Mouse (Mus musculus): ENCODE data around the gene Col15a1. TPM values are rescaled to one million over a fixed set of nuclear protein-coding genes. Genes with fewer than 3 reads are reported as not detected.

Gene Col15a1
- total RNA-seq, 2 experiments from 2014 or later: 2.4 to 4.6 TPM

- DNase-seq (ENCODE audit: low spot score in 2 of 2): no peak
Observed at GRCm38 (mm10) chr4:47261919-47262318, 54.0 kb downstream of the Col15a1 start.

GRCm38 (mm10) chr4:47265555-47265954, 57.6 kb downstream of the Col15a1 start:
- peak; percentile 50 to 80 for DNase-seq (ENCODE audit: low spot score in 2 of 2)

GRCm38 (mm10) chr4:47272452-47273130, 64.6 kb downstream of the Col15a1 start:
- DNase-seq (ENCODE audit: low spot score in 2 of 2): no peak

GRCm38 (mm10) chr4:47273795-47274194, 65.8 kb downstream of the Col15a1 start:
- no peak for DNase-seq (ENCODE audit: low spot score in 2 of 2)

- no peak for DNase-seq (ENCODE audit: low spot score in 2 of 2)
Observed at GRCm38 (mm10) chr4:47274911-47275310, 67.0 kb downstream of the Col15a1 start.

- DNase-seq (ENCODE audit: low spot score in 2 of 2): no peak
Observed at GRCm38 (mm10) chr4:47278397-47278796, 70.4 kb downstream of the Col15a1 start.

GRCm38 (mm10) chr4:47279085-47279707, 71.2 kb downstream of the Col15a1 start:
- DNase-seq (ENCODE audit: low spot score in 2 of 2): no peak

- DNase-seq (ENCODE audit: low spot score in 2 of 2): no peak
Observed at GRCm38 (mm10) chr4:47280126-47280525, 72.2 kb downstream of the Col15a1 start.

- no peak for DNase-seq (ENCODE audit: low spot score in 2 of 2)
Observed at GRCm38 (mm10) chr4:47281920-47282682, 74.1 kb downstream of the Col15a1 start.

GRCm38 (mm10) chr4:47284311-47284710, 76.3 kb downstream of the Col15a1 start:
- no peak for DNase-seq (ENCODE audit: low spot score in 2 of 2)

GRCm38 (mm10) chr4:47284874-47285273, 76.9 kb downstream of the Col15a1 start:
- no peak for DNase-seq (ENCODE audit: low spot score in 2 of 2)

GRCm38 (mm10) chr4:47286599-47287147, 78.7 kb downstream of the Col15a1 start:
- DNase-seq (ENCODE audit: low spot score in 2 of 2): no peak

- no peak for DNase-seq (ENCODE audit: low spot score in 2 of 2)
Observed at GRCm38 (mm10) chr4:47287468-47287867, 79.5 kb downstream of the Col15a1 start.

- DNase-seq (ENCODE audit: low spot score in 2 of 2): no peak
Observed at GRCm38 (mm10) chr4:47288306-47288705, 80.3 kb downstream of the Col15a1 start.

GRCm38 (mm10) chr4:47289526-47289925, 81.6 kb downstream of the Col15a1 start:
- DNase-seq (ENCODE audit: low spot score in 2 of 2): no peak

GRCm38 (mm10) chr4:47290448-47290847, 82.5 kb downstream of the Col15a1 start:
- DNase-seq (ENCODE audit: low spot score in 2 of 2): no peak

GRCm38 (mm10) chr4:47291013-47291412, 83.1 kb downstream of the Col15a1 start:
- peak; percentile 72 to 88 for DNase-seq (ENCODE audit: low spot score in 2 of 2)

- no peak for DNase-seq (ENCODE audit: low spot score in 2 of 2)
Observed at GRCm38 (mm10) chr4:47292956-47293355, 85.0 kb downstream of the Col15a1 start.

GRCm38 (mm10) chr4:47293771-47294543, 86.0 kb downstream of the Col15a1 start:
- peak; percentile 54 to 73 for DNase-seq (ENCODE audit: low spot score in 2 of 2)

- DNase-seq (ENCODE audit: low spot score in 2 of 2): no peak
Observed at GRCm38 (mm10) chr4:47294544-47295070, 86.6 kb downstream of the Col15a1 start.

- no peak for DNase-seq (ENCODE audit: low spot score in 2 of 2)
Observed at GRCm38 (mm10) chr4:47295547-47295946, 87.6 kb downstream of the Col15a1 start.
